Mouse (Mus musculus) right cerebral cortex, adult 2 months (tissue): ENCODE measurements around the gene Eri3.

Experiments
- DNase-seq, 2 experiments: peaks; one replicate each; pipeline ENCODE4 v3.0.0; 2021 to 2022; ENCODE audit warnings: low spot score in 2 of 2

The Eri3 gene

DNA sequence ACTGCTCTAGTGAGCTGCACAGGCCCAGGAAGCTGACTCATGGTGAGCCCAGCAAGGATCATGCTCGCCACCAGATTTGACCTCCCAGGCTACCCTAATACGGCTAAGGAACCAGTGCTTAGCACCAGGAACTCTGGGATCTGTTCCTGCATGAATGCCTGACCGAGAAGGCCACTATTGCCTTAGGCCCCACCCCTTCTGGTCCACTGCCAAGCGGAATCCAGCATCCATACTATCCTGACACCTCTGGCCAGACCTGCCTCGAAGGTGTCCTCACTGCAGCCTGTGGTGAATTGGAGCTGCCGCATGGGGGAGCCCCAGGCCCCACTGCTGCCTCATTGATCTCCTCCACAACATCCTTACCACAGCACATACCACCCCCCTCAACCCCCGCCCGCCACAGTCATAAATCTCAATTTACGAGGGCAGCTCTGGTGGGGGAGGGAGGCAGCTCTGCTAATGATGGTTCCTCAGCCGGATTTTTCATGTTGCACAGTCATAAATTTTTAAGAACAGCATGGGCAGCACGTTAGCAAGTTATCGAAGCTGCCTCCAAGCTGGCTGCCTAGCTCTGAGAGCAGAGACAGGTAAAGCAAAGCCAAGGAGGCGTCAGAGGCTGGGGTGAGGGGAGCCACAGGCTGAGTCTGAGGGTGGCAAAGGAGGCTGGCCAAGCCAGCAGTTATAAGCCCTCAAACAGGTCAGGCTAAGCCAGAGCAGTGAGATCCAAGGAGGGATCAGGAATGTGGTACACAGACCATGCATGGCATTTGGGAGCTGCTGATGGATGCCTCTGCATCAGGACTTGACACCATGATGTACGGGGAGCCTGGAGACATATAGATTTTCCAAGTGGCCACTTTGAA is 108.6 kb downstream of the Eri3 start:
- peak in 1 of 2 experiments; percentile 39 for DNase-seq

GRCm38 (mm10) chr4:117660001-117660400 is 109.8 kb downstream of the Eri3 start:
- DNase-seq = no peak

DNA sequence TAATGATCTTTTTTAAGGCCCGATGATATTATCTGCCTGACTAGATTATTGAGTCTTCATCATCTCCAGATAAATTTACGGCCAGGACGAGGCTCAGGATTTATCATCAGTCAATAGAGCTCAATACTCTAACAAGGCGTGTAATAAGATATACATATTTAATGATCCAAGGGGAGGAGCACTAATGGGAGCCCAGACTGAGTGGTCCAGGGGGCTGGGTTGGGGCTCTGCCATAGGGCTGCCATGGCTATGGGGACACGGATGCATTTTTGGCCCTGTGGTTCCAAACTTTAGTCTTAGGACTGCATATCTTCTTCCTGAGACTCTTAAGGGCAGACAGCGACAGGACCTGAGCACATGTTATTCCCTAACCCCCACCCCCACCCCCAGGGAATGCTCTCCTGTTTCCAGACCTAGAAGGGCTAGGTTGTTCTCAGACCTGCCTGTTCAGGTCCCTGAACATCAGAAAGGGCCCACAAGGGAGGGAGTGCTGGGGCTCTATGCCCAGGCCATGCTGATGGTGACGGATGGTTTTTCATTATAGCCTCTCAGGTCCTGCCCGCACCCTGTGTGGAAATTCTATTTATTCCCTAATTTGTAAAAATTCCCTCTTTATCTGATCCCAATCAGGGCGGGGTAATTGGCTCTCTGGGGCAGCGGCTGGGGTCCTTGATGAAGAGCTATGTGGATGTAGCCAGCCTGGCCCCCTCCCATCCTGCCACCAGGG is 114.4 kb downstream of the Eri3 start:
- DNase-seq = no peak

DNA sequence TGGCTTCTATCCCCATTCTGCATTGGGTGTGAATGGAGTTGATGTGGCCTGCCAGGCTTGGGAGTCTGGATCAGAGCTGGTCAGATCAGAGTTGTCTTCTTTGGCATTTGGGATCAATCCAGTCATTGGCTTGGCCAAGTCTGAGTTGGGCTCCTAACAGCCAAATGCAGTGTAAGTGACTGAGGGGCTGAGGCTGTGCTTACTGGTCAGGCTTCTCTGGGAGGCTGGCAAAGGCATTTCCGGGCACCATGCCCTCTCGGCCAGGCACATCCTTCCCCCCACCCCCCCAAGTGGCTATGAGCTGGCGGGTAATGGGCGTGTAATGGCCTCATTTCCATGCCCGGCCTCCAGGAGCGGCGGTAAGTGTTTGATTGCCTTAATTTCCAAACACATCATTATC is 115.4 kb downstream of the Eri3 start:
- no peak for DNase-seq

DNA sequence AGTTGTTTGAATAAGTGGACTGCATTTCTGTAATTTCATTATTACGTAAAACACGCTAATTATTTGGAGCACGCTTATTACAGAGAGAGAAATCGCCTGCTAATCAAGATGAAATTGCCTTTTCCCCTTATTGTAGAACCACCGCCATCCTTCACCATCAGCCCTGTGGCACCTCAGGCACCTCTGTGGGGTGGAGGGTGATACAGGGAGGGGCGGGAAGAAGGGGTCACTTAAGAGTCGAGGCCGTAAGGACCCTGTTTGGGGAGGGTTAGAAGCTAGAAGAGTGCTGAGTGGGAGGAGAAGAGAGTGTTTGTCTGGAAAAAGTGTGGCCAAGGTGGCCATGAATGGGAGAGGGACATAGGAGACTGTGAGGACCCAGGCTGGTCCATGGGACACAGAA is 115.9 kb downstream of the Eri3 start:
- no peak for DNase-seq

- no peak for DNase-seq
Measured at GRCm38 (mm10) chr4:117669874-117670273, 119.7 kb downstream of the Eri3 start.

DNA sequence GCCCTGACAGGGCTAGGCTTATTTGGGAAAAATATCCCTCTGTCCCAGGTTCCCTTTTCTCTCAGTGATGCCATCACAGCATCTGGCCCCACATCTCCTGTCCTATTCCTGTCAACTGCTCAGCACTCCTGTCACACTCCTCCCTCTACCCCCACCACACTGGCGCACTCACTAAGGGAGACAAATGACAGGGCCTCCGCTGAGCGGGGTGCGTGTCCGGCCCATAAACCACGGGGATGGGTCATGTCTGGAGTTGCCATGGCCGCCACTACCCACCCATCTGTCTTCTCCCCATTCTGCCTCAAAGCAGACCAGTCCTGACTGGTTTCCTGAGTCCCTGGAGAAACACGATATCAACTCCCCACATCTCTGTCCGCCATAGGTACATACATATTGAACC is 121.9 kb downstream of the Eri3 start:
- no peak for DNase-seq

GRCm38 (mm10) chr4:117673901-117674300 is 123.7 kb downstream of the Eri3 start:
- no peak for DNase-seq

GRCm38 (mm10) chr4:117676903-117677302 is 126.7 kb downstream of the Eri3 start:
- peak; percentile 88 to 91 for DNase-seq

GRCm38 (mm10) chr4:117680963-117681362 is 130.8 kb downstream of the Eri3 start:
- peak in 1 of 2 experiments; percentile 2 for DNase-seq

DNA sequence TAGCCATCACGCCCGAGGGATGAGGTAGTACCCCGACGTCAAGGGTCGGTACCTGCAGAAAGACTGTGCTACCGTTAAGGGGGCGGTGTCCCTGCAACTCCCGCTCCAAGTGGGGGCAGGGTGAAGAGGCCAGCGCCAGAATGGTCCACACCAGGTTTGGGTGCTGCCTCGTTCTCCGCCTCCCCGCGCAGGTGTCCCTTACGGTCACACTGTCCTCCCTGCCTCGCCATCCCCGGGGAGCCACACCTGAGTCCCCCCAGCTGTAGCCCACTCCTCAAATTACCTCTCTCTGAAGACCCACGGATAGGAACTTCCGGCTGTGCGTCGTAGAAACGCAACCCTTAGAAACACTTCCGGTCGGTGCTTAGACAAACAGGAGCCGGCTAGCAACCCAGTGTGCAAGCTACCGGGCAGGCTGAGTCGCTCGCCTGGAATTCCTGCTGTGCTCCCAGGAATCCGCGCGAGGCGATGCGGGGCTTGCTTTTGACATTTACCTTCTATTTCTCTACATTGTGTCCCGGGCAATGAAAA is 131.8 kb downstream of the Eri3 start, which contains the start of gene Dmap1:
Gene Dmap1 (minus strand): TSS at position 343 of the 531 bp plus-strand sequence.
- DNase-seq = peak; percentile 85 to 89

DNA sequence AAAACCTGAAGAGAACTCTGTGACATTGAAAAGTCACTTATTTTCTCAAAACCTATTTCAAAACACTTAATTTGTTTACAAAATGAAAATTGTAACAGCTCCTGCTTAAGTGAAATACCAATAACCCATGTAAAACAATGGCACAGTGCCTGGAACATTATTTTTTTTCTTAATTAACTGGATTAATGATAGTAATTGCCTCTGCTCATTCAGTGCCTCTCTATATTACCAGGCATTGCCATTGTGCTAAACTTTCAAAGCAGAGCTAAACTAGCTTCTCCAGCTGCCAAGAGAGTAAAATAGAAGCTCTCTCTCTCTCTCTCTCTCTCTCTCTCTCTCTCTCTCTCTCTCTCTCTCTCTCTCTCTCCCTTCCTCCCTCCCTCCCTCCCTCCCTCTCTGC is 132.3 kb downstream of the Eri3 start:
- no peak for DNase-seq

DNA sequence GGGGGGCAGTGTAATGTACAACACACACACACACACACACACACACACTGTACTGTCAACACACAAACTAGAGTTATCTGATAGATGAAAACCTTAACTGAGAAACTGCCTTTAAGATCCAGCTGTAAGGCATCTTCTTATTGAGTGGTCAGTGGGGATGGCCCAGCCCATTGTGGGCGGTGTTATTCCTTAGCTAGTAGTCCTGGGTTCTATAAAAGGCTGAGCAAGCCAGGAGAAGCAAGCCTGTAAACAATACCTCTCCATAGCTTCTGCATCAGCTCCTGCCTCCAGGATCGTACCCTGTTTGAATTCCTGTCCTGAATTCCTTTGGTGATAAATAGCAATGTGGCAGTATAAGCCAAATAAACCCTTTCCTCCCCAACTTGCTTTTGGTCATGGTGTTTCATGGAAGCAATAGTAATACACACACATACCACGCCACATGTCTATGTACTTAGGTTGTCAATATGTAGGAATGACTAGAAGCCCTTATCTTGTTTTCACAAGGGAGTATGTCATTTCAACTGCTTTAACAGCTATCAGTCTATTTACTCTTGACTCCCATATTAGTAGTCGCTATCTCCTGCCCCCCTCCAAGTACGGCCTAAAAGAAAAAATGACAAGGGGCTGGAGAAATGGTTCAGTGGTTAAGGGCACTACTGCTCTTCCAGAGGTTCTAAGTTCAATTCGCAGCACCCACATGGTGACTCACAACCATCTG is 133.0 kb downstream of the Eri3 start:
- DNase-seq = no peak

DNA sequence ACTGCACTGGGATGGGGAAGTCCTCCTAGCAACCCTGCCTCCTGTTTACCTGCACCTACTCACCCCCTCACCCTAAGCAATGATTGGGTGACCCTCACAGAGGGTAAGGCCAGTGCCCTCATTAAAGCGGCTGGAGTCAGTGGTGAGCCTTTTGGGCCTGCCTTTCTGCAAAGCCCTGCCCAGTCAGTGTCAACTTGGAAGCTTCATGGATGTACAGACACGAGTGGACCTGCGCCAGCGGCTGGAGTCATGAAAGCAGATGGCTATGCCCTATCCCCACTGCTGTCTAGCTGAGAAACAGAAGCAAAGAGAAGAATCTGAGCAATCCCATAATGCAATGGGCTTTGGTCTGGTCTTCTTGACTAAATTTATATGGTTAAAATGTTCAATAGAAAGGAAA is 136.2 kb downstream of the Eri3 start:
- DNase-seq = no peak

- DNase-seq = peak; percentile 73 to 75
Measured at GRCm38 (mm10) chr4:117705361-117705760, 155.2 kb downstream of the Eri3 start.

GRCm38 (mm10) chr4:117708780-117709550 is 158.8 kb downstream of the Eri3 start:
- DNase-seq = no peak

GRCm38 (mm10) chr4:117712314-117712713 is 162.1 kb downstream of the Eri3 start:
- DNase-seq = no peak

- no peak for DNase-seq
Measured at GRCm38 (mm10) chr4:117713303-117714098, 163.3 kb downstream of the Eri3 start.
